Mouse (Mus musculus): ENCODE data around the gene Synpo2.

Synpo2 gene

GRCm38 (mm10) chr3:123163192-123163523, 72.8 kb downstream of the Synpo2 start:
- no peak for DNase-seq

DNA sequence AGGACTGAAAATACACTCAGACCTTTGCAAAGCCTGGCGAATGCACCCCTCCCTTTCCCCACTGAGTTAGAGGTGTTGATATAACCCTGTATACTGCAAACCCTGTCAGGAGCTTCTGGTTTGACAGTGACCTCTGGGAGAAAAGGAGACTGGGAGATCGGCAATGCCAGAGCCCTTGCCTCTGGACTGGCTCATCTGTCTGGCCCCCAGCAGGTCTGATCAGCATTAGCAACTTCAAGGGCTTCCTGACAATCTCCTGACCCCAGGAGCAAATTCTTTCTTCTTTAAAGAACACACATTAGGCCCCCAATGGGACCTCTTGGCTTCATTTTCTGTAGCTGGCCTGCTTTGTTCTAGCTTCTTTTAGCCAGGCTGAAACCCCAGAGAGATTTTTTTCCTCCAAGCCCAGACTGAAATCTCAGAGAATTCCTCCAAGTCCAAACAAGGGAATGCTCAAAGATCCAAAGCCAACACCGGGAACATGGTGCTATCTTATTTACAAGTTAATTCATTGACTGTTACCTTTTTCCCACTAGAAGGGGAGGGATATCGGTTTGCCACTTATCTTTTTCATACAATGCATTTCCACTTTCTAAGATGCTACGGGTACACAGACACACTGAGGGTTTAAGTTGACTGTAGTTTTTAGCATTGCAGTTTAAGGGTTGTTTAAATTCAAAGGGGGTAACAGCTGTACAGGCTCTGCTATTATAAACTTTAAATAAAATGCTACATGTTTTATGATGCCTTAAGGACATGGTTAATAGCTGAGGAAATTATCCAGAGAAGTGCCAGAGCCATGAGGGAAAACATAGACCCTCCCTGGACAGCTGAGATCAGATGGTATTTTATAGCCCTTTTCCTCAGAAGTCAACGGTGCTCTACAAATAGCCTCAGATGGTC, 73.4 kb downstream of the Synpo2 start:
- DNase-seq, result no peak

- no peak for DNase-seq
Measured at GRCm38 (mm10) chr3:123160792-123161191, 75.2 kb downstream of the Synpo2 start.

GRCm38 (mm10) chr3:123159139-123159824, 76.7 kb downstream of the Synpo2 start:
- DNase-seq, result peak; percentile 50

GRCm38 (mm10) chr3:123158579-123158978, 77.4 kb downstream of the Synpo2 start:
- no peak for DNase-seq

DNA sequence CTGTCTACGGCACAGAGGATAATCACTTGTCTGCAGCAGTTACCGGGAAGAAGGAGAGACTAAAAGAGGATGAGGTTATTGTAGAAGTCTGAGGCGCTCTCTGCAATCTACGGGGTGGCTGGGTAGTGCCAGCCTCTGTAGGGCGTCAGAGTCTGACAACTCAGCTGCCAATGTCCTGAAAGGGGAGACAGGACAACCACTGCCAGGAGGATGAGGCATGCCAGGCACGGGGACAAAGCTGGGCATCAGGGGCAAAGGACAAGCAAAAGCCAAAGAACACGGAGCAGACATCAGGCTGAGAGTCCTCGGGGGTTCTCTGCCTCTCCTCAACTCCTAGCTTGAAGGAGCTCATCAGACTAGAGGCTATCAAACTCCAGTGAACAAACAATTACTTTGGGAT, 82.6 kb downstream of the Synpo2 start:
- DNase-seq, result no peak

GRCm38 (mm10) chr3:123152911-123153310, 83.0 kb downstream of the Synpo2 start:
- DNase-seq, result no peak

- no peak for DNase-seq
Measured at GRCm38 (mm10) chr3:123150523-123151135, 85.3 kb downstream of the Synpo2 start.

- no peak for DNase-seq
Measured at GRCm38 (mm10) chr3:123149380-123150162, 86.4 kb downstream of the Synpo2 start.

DNA sequence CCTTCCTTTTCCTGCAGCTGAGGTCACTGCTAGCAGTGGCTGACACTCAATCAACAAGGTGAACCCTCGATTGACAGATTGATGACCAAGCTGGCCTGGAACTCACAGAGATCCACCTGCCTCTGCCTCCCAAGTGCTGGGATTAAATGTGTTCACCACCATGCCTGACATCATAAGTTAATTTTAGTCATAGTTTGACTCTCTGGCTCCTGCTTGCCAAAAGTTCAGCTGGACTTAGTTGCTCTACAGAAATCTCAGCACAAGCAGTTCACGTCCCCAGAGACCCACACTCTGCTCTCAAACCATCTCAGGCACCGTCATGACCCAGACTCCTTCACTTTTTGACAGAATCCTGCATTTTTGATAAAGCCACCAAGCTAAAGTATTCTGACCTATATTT, 87.3 kb downstream of the Synpo2 start:
- no peak for DNase-seq

- no peak for DNase-seq
Measured at GRCm38 (mm10) chr3:123146557-123146956, 89.4 kb downstream of the Synpo2 start.

- no peak for DNase-seq
Measured at GRCm38 (mm10) chr3:123145942-123146341, 90.0 kb downstream of the Synpo2 start.

DNA sequence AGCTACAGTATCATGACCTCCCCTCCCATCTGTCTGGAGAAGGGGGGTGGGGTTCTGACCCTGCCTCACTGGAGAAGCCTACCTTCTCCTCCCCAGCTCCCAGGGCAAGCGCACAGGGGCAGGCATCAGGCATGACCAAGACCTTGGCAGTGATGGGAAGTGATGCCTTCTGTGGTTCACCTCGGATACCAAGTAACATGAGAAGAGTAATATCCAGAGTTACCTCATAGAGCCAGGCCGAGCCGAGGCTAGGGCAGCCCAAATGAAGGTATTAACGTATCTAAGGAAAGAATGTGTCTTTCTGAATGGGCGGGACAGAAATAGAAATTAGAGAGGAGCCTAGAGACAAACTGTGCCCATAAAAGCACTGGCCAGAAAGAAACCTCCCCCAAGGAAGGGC, 92.5 kb downstream of the Synpo2 start:
- no peak for DNase-seq

DNA sequence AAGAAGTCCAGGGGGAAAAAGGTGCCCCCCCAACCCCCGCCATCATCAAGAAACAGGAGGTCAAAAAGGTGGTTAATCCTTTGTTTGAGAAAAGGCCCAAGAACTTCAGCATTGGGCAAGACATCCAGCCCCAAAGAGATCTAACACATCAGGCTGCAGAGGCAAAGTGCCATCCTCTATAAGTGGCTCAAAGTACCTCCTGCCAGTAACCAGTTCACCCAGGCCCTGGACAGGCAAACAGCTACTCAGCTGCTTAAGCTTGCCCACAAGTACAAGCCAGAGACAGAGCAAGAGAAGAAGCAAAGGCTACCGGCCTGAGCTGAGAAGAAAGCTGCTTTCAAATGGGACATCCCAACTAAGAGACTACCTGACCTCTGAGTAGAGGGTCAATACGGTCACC, 93.7 kb downstream of the Synpo2 start:
- no peak for DNase-seq

DNA sequence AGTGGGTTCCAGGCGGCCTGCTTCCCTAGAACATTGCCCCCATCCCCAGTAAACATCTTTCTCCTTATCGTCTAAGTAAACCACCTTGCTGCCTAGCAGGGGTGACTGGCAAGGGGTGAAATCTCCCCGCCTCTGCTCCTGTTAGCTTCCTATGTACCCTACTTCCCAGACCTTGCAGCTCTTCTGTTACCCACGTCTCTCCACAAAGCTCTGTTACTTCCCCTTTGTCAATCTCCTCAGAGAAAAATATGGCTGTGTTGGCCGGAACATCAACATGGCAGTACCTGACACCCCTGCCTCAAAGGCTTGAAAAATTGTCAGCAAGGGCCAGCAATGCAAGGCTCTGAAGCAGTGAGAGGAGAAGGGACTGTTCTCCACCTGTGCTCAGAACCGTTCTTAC, 94.9 kb downstream of the Synpo2 start:
- no peak for DNase-seq

DNA sequence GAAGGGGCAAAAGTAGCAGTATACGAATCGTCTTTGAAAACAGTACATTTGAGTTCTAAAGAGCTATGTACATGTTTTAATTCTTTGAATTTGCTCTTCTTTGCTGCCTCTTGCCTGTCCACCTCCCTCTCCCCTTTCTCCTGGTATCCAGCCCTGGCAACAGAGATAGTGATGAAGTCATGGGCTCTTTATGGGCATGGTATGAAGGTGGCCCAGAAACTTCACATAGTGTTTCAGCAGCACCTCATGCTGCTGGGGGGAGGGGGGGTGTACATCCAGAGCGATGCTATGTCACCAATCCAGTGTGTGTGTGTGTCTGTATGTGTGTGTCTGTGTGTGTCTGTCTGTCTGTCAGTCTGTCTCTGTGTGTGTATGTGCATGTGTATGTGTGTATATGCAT, 95.8 kb downstream of the Synpo2 start:
- no peak for DNase-seq

DNA sequence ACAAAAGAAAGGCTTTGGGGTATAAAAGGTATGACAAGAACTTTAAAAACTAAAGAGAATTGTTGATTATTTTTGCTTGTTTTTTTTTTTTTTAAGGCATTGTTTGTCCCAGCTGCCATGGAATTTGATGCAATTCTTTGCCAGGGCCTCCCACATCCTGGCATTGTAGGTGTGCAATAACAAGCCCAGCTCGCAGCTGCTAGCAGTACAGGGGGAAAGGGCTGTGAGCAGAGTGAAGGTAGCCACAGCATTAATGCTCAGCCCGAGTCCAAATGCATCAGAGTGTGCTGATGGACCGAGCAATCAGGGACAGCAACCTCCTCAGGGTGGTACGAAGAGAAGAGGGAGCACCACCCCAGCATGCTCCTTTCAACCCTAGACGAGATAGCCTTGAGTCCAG, 96.3 kb downstream of the Synpo2 start:
- no peak for DNase-seq

GRCm38 (mm10) chr3:123138274-123139003, 97.5 kb downstream of the Synpo2 start:
- no peak for DNase-seq

DNA sequence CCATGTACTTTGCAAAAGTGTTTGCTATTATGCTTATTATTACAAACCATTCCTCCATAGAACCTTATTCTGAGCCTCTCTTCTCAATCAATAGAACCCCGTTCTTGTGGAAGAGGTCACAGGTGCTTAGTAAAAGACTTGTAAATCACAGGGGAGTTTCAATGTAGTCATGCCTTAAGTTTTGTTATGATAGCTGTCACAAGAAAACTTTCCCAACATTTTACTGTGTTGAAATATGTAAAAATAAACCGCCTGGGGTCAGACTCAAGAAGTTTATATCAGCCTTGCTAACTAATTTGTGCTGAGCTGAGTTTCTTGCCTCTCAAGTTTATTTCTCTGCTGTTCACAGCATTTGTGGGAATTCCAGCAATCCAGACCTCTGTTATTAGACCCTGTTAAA, 103.8 kb downstream of the Synpo2 start:
- DNase-seq, result no peak

- no peak for DNase-seq
Measured at GRCm38 (mm10) chr3:123131151-123131756, 104.7 kb downstream of the Synpo2 start.

DNA sequence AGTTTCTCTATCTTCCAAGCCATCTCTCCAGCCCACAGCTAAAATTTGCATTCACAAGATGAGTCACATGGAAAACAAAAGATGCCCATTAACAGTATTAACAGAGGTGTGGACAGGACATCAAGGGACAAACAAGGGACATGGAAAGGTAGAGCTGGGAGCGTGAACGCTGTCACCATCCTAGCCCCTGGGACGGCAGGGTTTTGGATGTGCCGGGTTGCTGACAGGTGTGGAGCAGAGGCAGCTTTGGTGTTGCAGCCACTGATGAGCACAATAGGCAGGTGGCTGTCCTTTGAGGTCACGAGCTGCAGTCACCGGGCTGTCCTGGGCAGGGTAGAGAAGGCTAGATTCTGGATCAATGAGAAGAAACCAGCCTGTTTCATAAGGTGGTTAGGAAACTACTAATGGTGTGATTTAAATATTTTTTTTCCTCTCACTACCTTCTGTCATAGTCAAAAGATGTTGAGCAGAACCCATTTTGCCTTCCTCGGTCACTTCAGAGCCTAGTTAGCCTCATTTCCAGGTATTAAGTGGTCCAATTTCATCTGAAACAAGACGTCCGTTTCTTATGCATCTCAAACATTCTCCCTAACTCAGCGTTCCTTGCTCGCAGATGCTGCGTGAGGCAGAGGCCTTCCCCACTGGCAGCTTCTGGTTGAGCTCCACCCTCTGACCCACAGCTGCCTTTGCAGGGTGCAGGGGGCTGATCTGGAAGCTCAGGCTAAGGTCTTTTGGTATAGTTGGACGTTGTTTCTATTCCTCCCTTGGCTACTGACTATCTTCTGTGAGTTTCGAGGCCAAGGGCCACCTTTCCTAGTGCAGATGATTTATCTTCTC, 105.4 kb downstream of the Synpo2 start:
- DNase-seq, result no peak
